Mouse (Mus musculus) limb, embryonic 14.5 days (tissue): ENCODE results near the gene Pdzd2. TPM values are rescaled to one million over a fixed set of nuclear protein-coding genes. Genes with fewer than 3 reads are reported as not detected.

ENCODE experiments used
- ATAC-seq: fragments of 200-750 bp; cut with Nextera tagmentation; 2 replicates; pipeline ENCODE4 v1.8.0; 2017; ENCODE audit warnings: low read depth, moderate number of reproducible peaks, moderate TSS enrichment; ENCODE audit not compliant: low FRiP score
- DNase-seq: peaks from one replicate; pipeline ENCODE4 v3.0.0-alpha.2; 2015; ENCODE audit warnings: low spot score
- H3K27ac ChIP-seq: fragments of 300-500 bp; sonication (generic); replicated peaks from 2 replicates; pipeline ENCODE4 v1.5.1; 2014; ENCODE audit warnings: low read depth, mild to moderate bottlenecking, low read length, moderate library complexity, mixed read lengths
- H3K27me3 ChIP-seq: fragments of 300-500 bp; sonication (generic); 2 replicates; pipeline ENCODE4 v1.6.1; 2014; ENCODE audit warnings: low read length, mixed read lengths; ENCODE audit not compliant: control insufficient read depth, insufficient read depth
- H3K36me3 ChIP-seq: fragments of 300-500 bp; sonication (generic); 2 replicates; pipeline ENCODE4 v1.6.1; 2014; ENCODE audit warnings: mild to moderate bottlenecking, low read length, moderate library complexity, mixed read lengths; ENCODE audit not compliant: control insufficient read depth, insufficient read depth
- H3K4me1 ChIP-seq: fragments of 300-500 bp; sonication (generic); 2 replicates; pipeline ENCODE4 v1.6.1; 2014; ENCODE audit warnings: antibody characterized with exemption, low read length, mixed read lengths; ENCODE audit not compliant: control insufficient read depth, insufficient read depth
- H3K4me2 ChIP-seq: fragments of 300-500 bp; sonication (generic); replicated peaks from 2 replicates; pipeline ENCODE4 v1.6.1; 2014; ENCODE audit warnings: low read depth, mild to moderate bottlenecking, low read length, moderate library complexity; ENCODE audit not compliant: severe bottlenecking
- H3K4me3 ChIP-seq: fragments of 300-500 bp; sonication (generic); replicated peaks from 2 replicates; pipeline ENCODE4 v1.5.1; 2014; ENCODE audit warnings: low read length
- H3K9ac ChIP-seq: fragments of 300-500 bp; sonication (generic); 2 replicates; pipeline ENCODE4 v1.6.1; 2014; ENCODE audit warnings: mild to moderate bottlenecking, low read depth, low read length, moderate library complexity; ENCODE audit not compliant: severe bottlenecking
- H3K9me3 ChIP-seq: fragments of 300-500 bp; sonication (generic); 2 replicates; pipeline ENCODE4 v1.6.1; 2016; ENCODE audit warnings: low read length; ENCODE audit not compliant: control insufficient read depth
- POLR2A ChIP-seq: fragments of 200-500 bp; IDR thresholded peaks from 2 replicates; pipeline ENCODE4 v1.8.0; 2012; ENCODE audit warnings: inconsistent platforms, mild to moderate bottlenecking, moderate library complexity, borderline replicate concordance; ENCODE audit not compliant: insufficient read depth, insufficient read length; ENCODE audit errors: extremely low read depth
- WGBS: fragments of 180-500 bp; shearing (Covaris S2); extraction: QIAGEN DNeasy Blood & Tissue Kit; methylation state at CpG from one replicate; pipeline ENCODE4 v1.1.7; 2014; 5-methylcytosine and 5-hydroxymethylcytosine counted together
- polyA plus RNA-seq, 2 experiments: library from polyadenylated mRNA; depleted of rRNA in 1 of 2; stranded (reverse) in 1 of 2; unstranded in 1 of 2; fragments of >200 nt; fragmentation: Nextera tagmentation in 1 of 2; extraction: Ambion mirVana in 1 of 2; gene quantifications; 2 replicates each; pipeline versions ENCODE4 v1.2.1 to v1.2.3; 2012 to 2014

Pdzd2 gene
- polyA plus RNA-seq, 2 experiments: 14.6 to 26.4 TPM

DNA sequence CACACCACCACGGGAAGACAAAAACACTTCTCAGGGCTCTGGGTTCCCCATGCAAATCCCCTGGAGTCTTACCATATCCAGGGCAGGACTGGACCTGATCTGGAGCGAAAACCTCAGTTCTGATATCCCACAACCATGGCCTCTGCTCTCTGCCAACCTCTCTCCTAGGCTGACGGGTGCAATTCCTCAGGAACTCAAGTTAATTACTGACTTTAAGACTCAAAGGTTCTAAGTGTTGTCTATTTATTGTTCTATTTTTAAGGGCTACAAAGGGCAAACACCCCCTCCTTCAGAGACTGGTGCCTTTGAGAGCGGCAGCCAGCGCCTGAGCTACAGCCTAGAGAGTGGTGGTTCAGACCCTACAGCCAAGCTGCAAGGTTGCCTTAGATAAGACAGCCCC, 65.7 kb downstream of the Pdzd2 start:
- WGBS: 88% methylated on average over 5 of the region's 5 CpGs
- Histone ChIP-seq H3K4me2 (no peak overlapping the region), H3K4me3 (no peak overlapping the region), H3K9ac (no peak overlapping the region), H3K27ac (no peak overlapping the region), H3K9me3 (no peaks in the 10 kb centered on the region), H3K36me3 (no peaks in the 10 kb centered on the region), H3K4me1 (no peaks in the 10 kb centered on the region), H3K27me3 (no peaks in the 10 kb centered on the region)
- no peak for TF ChIP-seq POLR2A
- no peak for ATAC-seq
- DNase-seq: no peak

DNA sequence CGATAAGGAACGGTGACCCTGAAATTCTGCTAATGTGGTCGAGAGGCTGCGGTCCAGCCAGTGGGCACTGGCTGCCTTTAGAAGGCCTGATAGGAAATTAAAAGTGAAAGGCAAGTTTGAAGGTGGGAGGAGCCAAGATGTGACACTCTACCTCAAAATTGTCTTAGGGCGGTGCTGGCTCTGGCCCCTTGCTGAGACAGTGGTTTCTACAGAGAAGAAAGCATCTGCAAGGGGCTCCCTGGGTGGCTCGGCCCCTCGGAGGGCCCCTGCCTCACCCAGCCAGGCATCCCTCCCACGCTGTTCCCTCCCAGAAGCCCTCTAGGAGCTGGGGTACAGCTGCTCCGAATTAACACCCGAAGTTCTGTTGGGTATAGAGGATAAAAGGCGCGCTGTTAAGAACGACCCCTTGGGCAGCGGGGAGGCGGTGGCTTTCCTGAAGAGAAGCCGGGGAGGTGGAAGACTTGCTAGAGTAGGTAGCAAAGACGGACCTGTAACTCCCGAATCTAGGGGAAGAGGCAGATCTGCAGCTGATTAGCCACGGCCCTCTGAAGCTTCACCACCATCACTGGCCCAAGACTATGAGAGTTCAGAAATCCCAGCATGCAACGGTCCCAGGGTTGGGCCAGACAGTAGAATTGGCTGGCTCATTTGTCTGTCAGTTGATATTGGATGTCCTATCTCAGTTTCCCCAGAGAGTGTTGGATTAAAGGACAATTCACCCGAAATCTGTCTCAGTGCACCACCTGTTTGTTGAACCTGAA, 71.8 kb downstream of the Pdzd2 start:
- Histone ChIP-seq H3K9me3 (no peaks in the 10 kb centered on the region), H3K36me3 (no peaks in the 10 kb centered on the region), H3K27me3 (no peaks in the 10 kb centered on the region), H3K4me2 (peak overlapping the region; percentile 46), H3K27ac (peak overlapping the region; percentile 26; the same call in 1 of the 2 replicates), H3K4me1 (peaks cover 12% of the 10 kb centered on the region), H3K9ac (0 out of 2 replicates have a peak overlapping the region, but pooled peaks have one; percentile 21), H3K4me3 (peak overlapping the region; percentile 4)
- WGBS: 22% methylated on average over 21 of the region's 21 CpGs
- ATAC-seq (peak; percentile 63; the same call in 1 of the 2 replicates), DNase-seq (peak; percentile 26)
- TF ChIP-seq POLR2A: no peak

DNA sequence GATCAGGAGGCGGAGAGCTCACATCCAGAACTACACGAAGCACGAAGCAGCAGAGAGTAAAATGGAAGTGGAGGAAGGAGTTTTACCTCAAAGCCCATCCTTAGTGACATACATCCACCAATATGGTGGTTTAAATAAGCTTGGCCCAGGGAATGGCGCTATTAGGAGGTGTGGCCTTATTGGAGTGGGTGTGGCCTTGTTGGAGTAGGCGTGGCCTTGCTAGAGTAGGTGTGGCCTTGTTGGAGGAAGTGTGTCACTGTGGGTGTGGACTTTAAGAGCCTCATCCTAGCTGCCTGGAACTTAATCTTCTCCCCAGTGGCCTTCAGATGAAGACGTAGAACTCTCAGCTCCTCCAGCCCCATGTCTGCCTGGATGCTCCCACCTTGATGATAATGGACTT, 73.8 kb downstream of the Pdzd2 start:
- Histone ChIP-seq H3K4me1 (peaks cover 12% of the 10 kb centered on the region), H3K9me3 (no peaks in the 10 kb centered on the region), H3K36me3 (no peaks in the 10 kb centered on the region), H3K27ac (no peak overlapping the region), H3K4me2 (no peak overlapping the region), H3K4me3 (no peak overlapping the region), H3K27me3 (no peaks in the 10 kb centered on the region), H3K9ac (no peak overlapping the region)
- no peak for ATAC-seq
- no peak for TF ChIP-seq POLR2A
- WGBS: 88% methylated on average over 6 of the region's 6 CpGs
- DNase-seq: no peak

GRCm38 (mm10) chr15:12663351-12663750, 76.4 kb downstream of the Pdzd2 start:
- no peak overlapping the region for H3K27ac ChIP-seq
- no peak overlapping the region for H3K4me2 ChIP-seq
- no peaks in the 10 kb centered on the region for H3K9me3 ChIP-seq
- no peak for TF ChIP-seq POLR2A
- peaks cover 9% of the 10 kb centered on the region for H3K4me1 ChIP-seq
- no peaks in the 10 kb centered on the region for H3K36me3 ChIP-seq
- no peak overlapping the region for H3K4me3 ChIP-seq
- no peak for ATAC-seq
- DNase-seq: no peak
- no peaks in the 10 kb centered on the region for H3K27me3 ChIP-seq
- no peak overlapping the region for H3K9ac ChIP-seq
- WGBS: 86% methylated on average over 9 of the region's 9 CpGs

DNA sequence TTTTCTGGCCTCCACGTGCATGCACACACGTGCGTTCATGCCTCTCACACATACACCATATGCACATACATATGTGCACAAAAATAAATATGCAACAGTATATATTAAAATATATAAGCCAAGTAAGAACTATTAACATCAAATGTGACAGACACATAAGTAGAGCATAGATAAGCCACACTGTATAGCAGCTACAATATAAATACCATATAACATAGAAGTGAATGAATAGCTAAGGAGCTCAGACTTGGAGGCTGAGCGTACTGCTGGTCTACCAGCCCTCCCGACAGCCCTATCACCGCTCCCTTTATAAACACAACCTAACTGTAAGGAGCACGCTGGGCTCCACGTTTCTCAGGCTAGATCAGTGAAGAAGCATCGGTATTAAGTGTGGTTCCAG, 79.4 kb downstream of the Pdzd2 start:
- no peak overlapping the region for H3K27ac ChIP-seq
- no peaks in the 10 kb centered on the region for H3K27me3 ChIP-seq
- ATAC-seq: no peak
- no peak overlapping the region for H3K4me3 ChIP-seq
- H3K4me1 ChIP-seq: 0 out of 2 replicates have a peak, but pooled peaks cover 6% of the 10 kb centered on the region
- H3K4me2 ChIP-seq: no peak overlapping the region
- H3K9me3 ChIP-seq: no peaks in the 10 kb centered on the region
- no peak overlapping the region for H3K9ac ChIP-seq
- no peak for TF ChIP-seq POLR2A
- no peak for DNase-seq
- H3K36me3 ChIP-seq: no peaks in the 10 kb centered on the region
- WGBS: 84% methylated on average over 9 of the region's 9 CpGs
